Mouse (Mus musculus) cerebellum, adult 9-11 months (tissue): ENCODE data around the gene Slc13a5.

Experiments used
- DNase-seq: peaks from one replicate; pipeline ENCODE4 v3.0.0; 2022

The Slc13a5 gene

GRCm38 (mm10) chr11:72196506-72196905 lies 70.5 kb downstream of the Slc13a5 start:
- no peak for DNase-seq

GRCm38 (mm10) chr11:72194259-72194658 lies 72.8 kb downstream of the Slc13a5 start:
- no peak for DNase-seq
